Mouse (Mus musculus) midbrain, embryonic 12.5 days (tissue): ENCODE data around the gene Spink2. TPM values are rescaled to one million over a fixed set of nuclear protein-coding genes. Genes with fewer than 3 reads are reported as not detected.

Experiments used
- ATAC-seq: fragments of 200-750 bp; cut with Nextera tagmentation; 2 replicates; pipeline ENCODE4 v1.8.0; 2017; ENCODE audit warnings: low read depth, moderate TSS enrichment, moderate library complexity; ENCODE audit not compliant: low FRiP score
- H3K27ac ChIP-seq: fragments of 300-500 bp; sonication (generic); replicated peaks from 2 replicates; pipeline ENCODE4 v1.5.1; 2016; ENCODE audit warnings: mild to moderate bottlenecking
- H3K27me3 ChIP-seq: fragments of 300-500 bp; sonication (generic); 2 replicates; pipeline ENCODE4 v1.6.1; 2016; ENCODE audit warnings: mild to moderate bottlenecking
- H3K36me3 ChIP-seq: fragments of 300-500 bp; sonication (generic); 2 replicates; pipeline ENCODE4 v1.6.1; 2016
- H3K4me1 ChIP-seq: fragments of 300-500 bp; sonication (generic); 2 replicates; pipeline ENCODE4 v1.6.1; 2016
- H3K4me2 ChIP-seq: fragments of 300-500 bp; sonication (generic); replicated peaks from 2 replicates; pipeline ENCODE4 v1.6.1; 2016; ENCODE audit warnings: mild to moderate bottlenecking, moderate library complexity
- H3K4me3 ChIP-seq: fragments of 300-500 bp; sonication (generic); 2 replicates; pipeline ENCODE4 v1.5.1; 2016; ENCODE audit warnings: mild to moderate bottlenecking
- H3K9ac ChIP-seq: fragments of 300-500 bp; sonication (generic); replicated peaks from 2 replicates; pipeline ENCODE4 v1.6.1; 2016; ENCODE audit warnings: mild to moderate bottlenecking, moderate library complexity
- H3K9me3 ChIP-seq: fragments of 300-500 bp; sonication (generic); 2 replicates; pipeline ENCODE4 v1.6.1; 2016; ENCODE audit warnings: mild to moderate bottlenecking
- WGBS: fragments of 180-500 bp; shearing (Covaris S2); methylation state at CpG from one replicate; pipeline ENCODE4 v1.1.7; 2016; 5-methylcytosine and 5-hydroxymethylcytosine counted together
- polyA plus RNA-seq: library from polyadenylated mRNA; unstranded; fragments of >200 nt; fragmentation: Nextera tagmentation; extraction: Ambion mirVana; gene quantifications from 2 replicates; pipeline ENCODE4 v1.2.1, GENCODE M21; 2016

Gene Spink2
- not detected in 2 replicates for polyA plus RNA-seq

- Histone ChIP-seq H3K4me1 (peaks cover 7% of the 10 kb centered on the region; the same call in 1 of the 2 replicates), H3K4me2 (peak within 1 kb of the TSS; percentile 70), H3K9me3 (no peaks in the 10 kb centered on the region), H3K27ac (no peak within 1 kb of the TSS), H3K9ac (peak within 1 kb of the TSS; percentile 44), H3K36me3 (no peaks in the 10 kb centered on the region), H3K27me3 (peaks cover 10% of the 10 kb centered on the region; the same call in 1 of the 2 replicates), H3K4me3 (peak within 1 kb of the TSS; percentile 38)
- ATAC-seq = peak; percentile 62
- 11% methylated on average over 13 of the region's 18 CpGs for WGBS
These were observed at the start of gene Spink2 for GRCm38 (mm10) chr5:77211236-77211635. Gene Spink2, minus strand, starts transcription at chr5:77211471.

GRCm38 (mm10) chr5:77260141-77260540 is 48.9 kb upstream of the Spink2 start:
- H3K27ac ChIP-seq = no peak overlapping the region
- H3K9me3 ChIP-seq = no peaks in the 10 kb centered on the region
- H3K9ac ChIP-seq = no peak overlapping the region
- 52% methylated on average over 6 of the region's 6 CpGs for WGBS
- no peak overlapping the region for H3K4me2 ChIP-seq
- no peak for ATAC-seq
- no peaks in the 10 kb centered on the region for H3K36me3 ChIP-seq
- no peak overlapping the region for H3K4me3 ChIP-seq
- H3K4me1 ChIP-seq = peaks cover 16% of the 10 kb centered on the region
- peaks cover 26% of the 10 kb centered on the region for H3K27me3 ChIP-seq

GRCm38 (mm10) chr5:77259315-77259714 is 48.0 kb upstream of the Spink2 start:
- Histone ChIP-seq H3K4me2 (no peak overlapping the region), H3K9me3 (no peaks in the 10 kb centered on the region), H3K4me1 (peaks cover 16% of the 10 kb centered on the region), H3K36me3 (no peaks in the 10 kb centered on the region), H3K27ac (no peak overlapping the region), H3K4me3 (no peak overlapping the region), H3K27me3 (peaks cover 24% of the 10 kb centered on the region), H3K9ac (no peak overlapping the region)
- no peak for ATAC-seq

- Histone ChIP-seq H3K4me2 (no peak overlapping the region), H3K36me3 (no peaks in the 10 kb centered on the region), H3K4me1 (peaks cover 16% of the 10 kb centered on the region), H3K4me3 (no peak overlapping the region), H3K9ac (no peak overlapping the region), H3K27ac (no peak overlapping the region), H3K27me3 (peaks cover 16% of the 10 kb centered on the region), H3K9me3 (no peaks in the 10 kb centered on the region)
- no peak for ATAC-seq
- 81% methylated on average over 3 of the region's 3 CpGs for WGBS
These were observed 46.3 kb upstream of the Spink2 start for GRCm38 (mm10) chr5:77257603-77258002.

GRCm38 (mm10) chr5:77254402-77254801 is 43.1 kb upstream of the Spink2 start:
- 63% methylated on average over 3 of the region's 3 CpGs for WGBS
- Histone ChIP-seq H3K9ac (no peak overlapping the region), H3K27me3 (peaks cover under 1% of the 10 kb centered on the region; the same call in 1 of the 2 replicates), H3K4me2 (no peak overlapping the region), H3K4me1 (no peaks in the 10 kb centered on the region), H3K4me3 (no peak overlapping the region), H3K27ac (no peak overlapping the region), H3K36me3 (no peaks in the 10 kb centered on the region), H3K9me3 (no peaks in the 10 kb centered on the region)
- ATAC-seq = no peak

GRCm38 (mm10) chr5:77253154-77253553 is 41.9 kb upstream of the Spink2 start:
- Histone ChIP-seq H3K36me3 (no peaks in the 10 kb centered on the region), H3K4me2 (no peak overlapping the region), H3K4me3 (no peak overlapping the region), H3K9ac (no peak overlapping the region), H3K9me3 (no peaks in the 10 kb centered on the region), H3K4me1 (no peaks in the 10 kb centered on the region), H3K27me3 (no peaks in the 10 kb centered on the region), H3K27ac (no peak overlapping the region)
- no peak for ATAC-seq
- 82% methylated on average over 1 of the region's 1 CpGs for WGBS

- WGBS = 71% methylated on average over 8 of the region's 8 CpGs
- no peaks in the 10 kb centered on the region for H3K27me3 ChIP-seq
- no peaks in the 10 kb centered on the region for H3K36me3 ChIP-seq
- H3K4me3 ChIP-seq = no peak overlapping the region
- no peaks in the 10 kb centered on the region for H3K4me1 ChIP-seq
- no peaks in the 10 kb centered on the region for H3K9me3 ChIP-seq
- no peak overlapping the region for H3K4me2 ChIP-seq
- no peak overlapping the region for H3K9ac ChIP-seq
- ATAC-seq = no peak
- no peak overlapping the region for H3K27ac ChIP-seq
These were observed 41.0 kb upstream of the Spink2 start for GRCm38 (mm10) chr5:77252115-77252827.

GRCm38 (mm10) chr5:77251656-77252055 is 40.4 kb upstream of the Spink2 start:
- ATAC-seq = no peak
- Histone ChIP-seq H3K4me2 (no peak overlapping the region), H3K27ac (no peak overlapping the region), H3K4me3 (no peak overlapping the region), H3K9me3 (no peaks in the 10 kb centered on the region), H3K27me3 (no peaks in the 10 kb centered on the region), H3K4me1 (no peaks in the 10 kb centered on the region), H3K9ac (no peak overlapping the region), H3K36me3 (no peaks in the 10 kb centered on the region)
- 45% methylated on average over 5 of the region's 5 CpGs for WGBS

- ATAC-seq = no peak
- Histone ChIP-seq H3K4me1 (peaks cover 8% of the 10 kb centered on the region), H3K4me2 (no peak overlapping the region), H3K9me3 (no peaks in the 10 kb centered on the region), H3K27ac (no peak overlapping the region), H3K27me3 (no peaks in the 10 kb centered on the region), H3K36me3 (no peaks in the 10 kb centered on the region), H3K9ac (no peak overlapping the region), H3K4me3 (no peak overlapping the region)
- WGBS = 75% methylated on average over 9 of the region's 9 CpGs
These were observed 38.8 kb upstream of the Spink2 start for GRCm38 (mm10) chr5:77250083-77250482.

GRCm38 (mm10) chr5:77245787-77246671 is 34.8 kb upstream of the Spink2 start:
- ATAC-seq = peak; percentile 76
- 26% methylated on average over 26 of the region's 26 CpGs for WGBS

GRCm38 (mm10) chr5:77245463-77245786 is 34.2 kb upstream of the Spink2 start:
- H3K4me2 ChIP-seq = peak overlapping the region; percentile 41
- H3K27ac ChIP-seq = 0 out of 2 replicates have a peak overlapping the region, but pooled peaks have one; percentile 39
- 0 out of 2 replicates have a peak, but pooled peaks have one; percentile 21 for ATAC-seq
- WGBS = 37% methylated on average over 7 of the region's 7 CpGs
- H3K9ac ChIP-seq = no peak overlapping the region
- peak overlapping the region; percentile 15; the same call in 1 of the 2 replicates for H3K4me3 ChIP-seq
- no peaks in the 10 kb centered on the region for H3K9me3 ChIP-seq
- peaks cover 15% of the 10 kb centered on the region for H3K4me1 ChIP-seq
- H3K27me3 ChIP-seq = no peaks in the 10 kb centered on the region
- no peaks in the 10 kb centered on the region for H3K36me3 ChIP-seq

More at GRCm38 (mm10) chr5:77245787-77246671, 34.8 kb upstream of the Spink2 start:
- Histone ChIP-seq H3K4me1 (peaks cover 15% of the 10 kb centered on the region), H3K9me3 (no peaks in the 10 kb centered on the region), H3K9ac (no peak overlapping the region), H3K36me3 (no peaks in the 10 kb centered on the region), H3K4me3 (peak overlapping the region; percentile 15; the same call in 1 of the 2 replicates), H3K4me2 (peak overlapping the region; percentile 41), H3K27ac (0 out of 2 replicates have a peak overlapping the region, but pooled peaks have one; percentile 39), H3K27me3 (no peaks in the 10 kb centered on the region)
